Mouse (Mus musculus) ZHBTc4 (cell line): ENCODE measurements around the gene Cfap46.
"Not testable (repeated sequence)": the region's sequence is repeated elsewhere in the genome, so short reads cannot be mapped to it uniquely, and the experiment has no call there.

Source experiments
- DNase-seq: peaks from one replicate; pipeline ENCODE4 v3.0.0-alpha.2; 2011; ENCODE audit warnings: low read depth, low spot score

Gene Cfap46

GRCm38 (mm10) chr7:139663318-139663717 is 20.3 kb downstream of the Cfap46 start:
- no peak for DNase-seq

GRCm38 (mm10) chr7:139659901-139660300 is 23.7 kb downstream of the Cfap46 start:
- DNase-seq = not testable (repeated sequence)

GRCm38 (mm10) chr7:139649698-139650097 is 33.9 kb downstream of the Cfap46 start:
- DNase-seq = no peak

- peak; percentile 92 for DNase-seq
These were observed 35.4 kb downstream of the Cfap46 start for GRCm38 (mm10) chr7:139648107-139648824.

- no peak for DNase-seq
These were observed 50.2 kb downstream of the Cfap46 start for GRCm38 (mm10) chr7:139633393-139633792.

GRCm38 (mm10) chr7:139625156-139625555 is 58.5 kb downstream of the Cfap46 start:
- no peak for DNase-seq

- no peak for DNase-seq
These were observed 61.0 kb downstream of the Cfap46 start for GRCm38 (mm10) chr7:139622568-139622967.

GRCm38 (mm10) chr7:139615767-139616766 is 67.5 kb downstream of the Cfap46 start:
- peak; percentile 77 for DNase-seq

GRCm38 (mm10) chr7:139610328-139610727 is 73.3 kb downstream of the Cfap46 start:
- DNase-seq = no peak

GRCm38 (mm10) chr7:139595862-139596261 is 87.8 kb downstream of the Cfap46 start:
- DNase-seq = no peak

GRCm38 (mm10) chr7:139595311-139595710 is 88.3 kb downstream of the Cfap46 start:
- no peak for DNase-seq

- DNase-seq = peak; percentile 70
These were observed 92.3 kb downstream of the Cfap46 start for GRCm38 (mm10) chr7:139591311-139591710.

GRCm38 (mm10) chr7:139590302-139590701 is 93.3 kb downstream of the Cfap46 start:
- peak; percentile 87 for DNase-seq

GRCm38 (mm10) chr7:139587919-139588318 is 95.7 kb downstream of the Cfap46 start:
- DNase-seq = no peak

- peak; percentile 38 for DNase-seq
These were observed 98.3 kb downstream of the Cfap46 start for GRCm38 (mm10) chr7:139585183-139585821.

GRCm38 (mm10) chr7:139584221-139585175 is 99.1 kb downstream of the Cfap46 start:
- peak; percentile 51 for DNase-seq

GRCm38 (mm10) chr7:139583094-139583737 is 100.4 kb downstream of the Cfap46 start:
- DNase-seq = no peak

- peak; percentile 76 for DNase-seq
These were observed 101.0 kb downstream of the Cfap46 start, which contains the start of gene Nkx6-2 for GRCm38 (mm10) chr7:139582595-139582994. Gene Nkx6-2 (minus strand): TSS chr7:139582797.

GRCm38 (mm10) chr7:139581801-139582571 is 101.6 kb downstream of the Cfap46 start:
- DNase-seq = peak; percentile 82
